Mouse (Mus musculus) mesoderm, embryonic 11.5 days (tissue): ENCODE measurements at regions not wholly inside any gene's neighbourhood (a gene's known extent, or its start where the extent isn't known, plus 50 kb on each side); places are given as distances from the start of the nearest gene placed in this dataset.
A peak's percentile ranks its signal among the peaks of the same experiment; 100 is the strongest.
"Not testable (repeated sequence)": the region's sequence is repeated elsewhere in the genome, so short reads cannot be mapped to it uniquely, and the experiment has no call there.

ENCODE experiments used
- DNase-seq: peaks from one replicate; pipeline ENCODE4 v3.0.0-alpha.2; 2012; ENCODE audit warnings: low read depth, low spot score

DNA sequence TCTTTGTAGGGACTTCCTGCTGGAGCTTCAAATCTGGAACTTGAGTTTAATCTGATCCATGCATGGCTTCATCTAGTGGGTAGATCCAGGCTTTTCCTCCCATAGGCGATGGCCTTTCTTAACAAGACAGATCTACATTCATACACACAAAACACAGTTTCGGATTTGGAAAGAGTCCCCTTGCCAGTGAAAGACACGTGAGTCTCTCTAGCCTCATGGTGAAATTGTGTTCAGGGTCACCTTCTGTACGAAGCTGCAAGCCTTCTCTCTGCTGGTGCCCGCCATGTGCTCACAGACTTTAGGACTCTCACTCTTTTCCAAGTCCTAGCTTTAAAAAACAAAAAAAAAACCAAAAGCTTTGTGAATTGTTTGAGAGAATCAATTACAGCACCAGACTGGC is 51.4 kb upstream of the Dlx2 start:
- no peak for DNase-seq

- no peak for DNase-seq
Measured at GRCm38 (mm10) chr2:71598368-71598767, 51.8 kb upstream of the Dlx2 start.

DNA sequence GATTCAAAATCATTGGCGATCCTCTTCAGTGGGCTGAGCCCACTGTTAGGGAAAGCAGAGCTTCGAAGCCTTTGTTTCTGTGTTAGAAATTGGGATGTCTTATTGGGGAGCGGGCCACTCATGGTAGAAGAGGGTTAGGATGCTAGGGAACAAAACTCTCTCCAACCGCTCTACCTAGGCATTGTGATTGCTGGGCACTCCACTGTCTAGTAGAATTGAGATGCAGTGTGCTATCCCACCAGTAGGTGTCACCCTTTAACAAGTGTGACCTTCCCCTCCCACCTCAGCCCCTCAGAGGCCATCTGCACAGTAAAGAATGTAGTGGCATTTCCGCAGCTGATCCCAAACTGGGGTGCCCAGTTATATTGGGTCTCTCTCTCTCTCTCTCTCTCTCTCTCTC is 52.2 kb upstream of the Dlx2 start:
- DNase-seq = peak; percentile 90

- no peak for DNase-seq
Measured at GRCm38 (mm10) chr2:71600213-71600612, 53.7 kb upstream of the Dlx2 start.

- DNase-seq = no peak
Measured at GRCm38 (mm10) chr2:71600999-71601398, 54.4 kb upstream of the Dlx2 start.

- DNase-seq = not testable (repeated sequence)
Measured at GRCm38 (mm10) chr2:71603796-71604195, 57.2 kb upstream of the Dlx2 start.

GRCm38 (mm10) chr2:71605606-71606005 is 59.1 kb upstream of the Dlx2 start:
- DNase-seq = no peak

DNA sequence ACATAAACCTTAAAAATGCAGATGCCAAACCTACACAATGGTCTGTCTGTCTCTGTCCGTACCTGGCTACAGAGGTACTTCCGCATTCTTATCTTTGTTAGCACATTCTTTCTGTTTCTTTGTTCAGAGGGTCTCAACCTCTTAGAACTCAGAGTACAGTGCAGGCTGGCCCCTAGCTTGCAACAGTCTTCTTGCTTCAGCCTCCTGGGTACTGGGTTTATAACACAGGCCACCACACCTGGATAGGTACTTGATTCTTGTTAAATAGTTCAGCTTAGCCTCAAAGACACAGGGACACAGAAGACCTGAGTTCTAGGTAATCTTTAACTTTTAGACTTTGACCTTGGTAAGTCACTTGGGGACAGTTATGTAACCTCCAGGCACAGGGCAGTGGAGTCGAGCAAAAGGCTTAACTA is 60.5 kb upstream of the Dlx2 start:
- no peak for DNase-seq

GRCm38 (mm10) chr2:71613216-71613615 is 66.7 kb upstream of the Dlx2 start:
- no peak for DNase-seq

GRCm38 (mm10) chr2:71616526-71616925 is 70.0 kb upstream of the Dlx2 start:
- no peak for DNase-seq

GRCm38 (mm10) chr2:71621458-71621857 is 74.9 kb upstream of the Dlx2 start:
- no peak for DNase-seq

GRCm38 (mm10) chr2:71622532-71623099 is 76.1 kb upstream of the Dlx2 start:
- DNase-seq = no peak

GRCm38 (mm10) chr2:71623134-71623533 is 76.6 kb upstream of the Dlx2 start:
- no peak for DNase-seq

DNA sequence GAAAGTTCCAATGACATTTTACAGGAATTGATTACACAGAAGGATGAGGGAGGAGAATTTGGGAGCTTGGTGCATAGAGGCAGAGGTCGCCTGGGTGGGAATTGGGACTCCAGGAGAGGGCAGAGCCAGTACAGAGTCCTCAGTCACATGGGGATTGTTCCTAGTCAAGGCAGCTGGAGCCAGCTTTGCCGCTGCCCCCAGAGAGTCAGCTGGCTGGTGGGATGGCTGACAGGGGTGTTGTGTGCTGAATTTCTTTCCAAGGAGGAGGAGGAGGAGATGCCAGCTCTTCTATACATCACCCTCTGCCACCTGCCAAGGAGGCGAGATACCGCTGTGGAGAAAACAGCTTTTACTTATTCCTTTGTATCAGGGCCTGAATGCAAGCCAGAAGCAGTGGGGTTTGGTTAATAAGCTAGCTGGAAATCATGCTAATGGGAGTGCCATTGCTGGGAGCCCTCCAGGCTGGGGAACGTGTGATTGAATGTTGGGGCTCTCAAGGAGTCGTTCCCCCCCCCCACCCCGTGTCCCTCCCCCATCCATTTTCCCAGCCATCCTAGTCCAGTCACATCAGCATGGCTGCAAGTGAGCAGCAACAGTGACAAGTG is 78.8 kb upstream of the Dlx2 start:
- no peak for DNase-seq

DNA sequence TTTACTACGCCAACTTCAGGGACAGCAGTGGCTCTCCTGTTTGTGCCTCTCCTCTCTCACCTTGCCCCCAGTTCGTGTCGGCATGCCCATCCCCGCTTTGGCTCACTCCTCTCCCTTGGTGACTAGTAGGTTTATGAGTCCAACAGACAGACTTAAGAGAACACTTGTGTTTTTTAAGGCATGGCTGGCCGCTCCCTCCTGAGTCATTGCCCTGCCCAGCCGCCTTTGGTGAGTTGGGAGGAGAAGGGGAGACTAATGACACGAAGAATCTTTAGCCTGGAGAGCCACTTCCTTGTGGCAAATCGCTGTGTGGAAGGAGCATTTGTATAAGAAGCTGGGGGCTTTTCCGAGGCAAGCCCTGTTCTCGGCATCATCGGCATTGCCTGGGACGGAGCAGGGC is 79.8 kb upstream of the Dlx2 start:
- no peak for DNase-seq

DNA sequence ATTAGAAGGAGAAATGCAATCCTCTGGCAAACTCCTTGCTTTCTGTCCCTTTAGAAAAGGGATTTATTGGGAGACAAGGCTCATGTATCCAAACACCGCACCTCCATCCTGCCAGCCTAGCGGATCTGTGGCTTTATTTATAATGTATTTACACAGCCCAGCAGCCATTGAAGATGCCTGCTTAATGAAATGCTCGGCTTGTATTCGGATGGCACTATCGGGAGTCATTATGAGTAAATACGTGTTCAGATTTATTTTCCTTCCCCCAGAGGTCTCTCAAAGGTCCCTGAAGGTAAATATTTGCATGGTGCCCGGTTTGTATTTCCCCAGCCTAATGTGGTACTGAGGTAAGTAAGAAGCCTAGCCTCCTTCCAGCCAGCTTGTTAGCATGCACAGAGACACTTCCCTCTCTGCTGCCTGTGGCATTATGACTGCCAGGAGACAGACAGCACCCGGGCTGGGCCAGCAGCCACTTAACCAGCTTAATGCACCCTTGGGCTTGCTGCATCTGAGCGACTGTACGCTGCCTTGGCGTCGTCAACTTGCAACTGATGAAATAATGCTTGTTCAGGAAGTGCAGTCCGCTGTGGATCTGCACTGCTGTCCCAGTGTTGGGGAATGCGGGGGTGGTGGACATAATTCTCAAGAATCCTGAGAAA is 80.7 kb upstream of the Dlx2 start:
- peak; percentile 37 for DNase-seq

GRCm38 (mm10) chr2:71628821-71629220 is 82.3 kb upstream of the Dlx2 start:
- peak; percentile 37 for DNase-seq

GRCm38 (mm10) chr2:71629301-71630142 is 83.0 kb upstream of the Dlx2 start:
- DNase-seq = peak; percentile 65

DNA sequence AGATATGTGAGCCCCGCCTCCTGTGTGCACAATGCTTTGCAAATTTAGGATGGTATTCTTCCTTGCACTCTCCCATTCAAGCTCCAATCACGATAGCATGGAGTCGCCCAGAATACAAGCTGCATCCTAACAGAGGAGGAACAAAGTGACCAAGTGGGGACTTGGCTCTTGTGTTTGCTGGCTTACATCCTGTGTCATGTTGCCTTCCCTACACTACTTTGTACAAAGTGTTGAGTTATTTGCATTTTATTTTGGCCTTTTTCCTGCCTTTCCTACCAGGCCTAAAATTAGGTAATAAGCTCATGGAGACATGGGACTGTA is 83.5 kb upstream of the Dlx2 start:
- DNase-seq = no peak

DNA sequence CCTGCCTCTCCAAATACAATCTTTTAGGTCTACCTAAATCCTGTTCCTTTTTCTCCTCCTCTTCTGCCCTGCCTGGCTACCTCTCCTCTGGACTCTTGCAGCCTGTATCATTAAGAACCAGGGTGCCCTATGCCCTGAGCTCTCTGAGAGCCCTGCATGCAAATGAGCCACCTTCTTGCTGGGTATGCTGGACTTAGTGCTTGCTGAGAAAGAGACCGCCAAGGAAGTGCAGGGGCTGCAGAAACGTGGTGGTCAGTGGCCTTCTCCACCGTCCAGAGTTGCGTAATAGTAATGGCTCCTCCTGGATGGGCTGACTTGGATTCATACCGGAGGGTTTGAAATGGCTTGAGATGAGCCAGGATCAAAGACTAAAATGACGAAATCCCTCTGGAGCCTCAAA is 86.9 kb upstream of the Dlx2 start:
- DNase-seq = no peak

DNA sequence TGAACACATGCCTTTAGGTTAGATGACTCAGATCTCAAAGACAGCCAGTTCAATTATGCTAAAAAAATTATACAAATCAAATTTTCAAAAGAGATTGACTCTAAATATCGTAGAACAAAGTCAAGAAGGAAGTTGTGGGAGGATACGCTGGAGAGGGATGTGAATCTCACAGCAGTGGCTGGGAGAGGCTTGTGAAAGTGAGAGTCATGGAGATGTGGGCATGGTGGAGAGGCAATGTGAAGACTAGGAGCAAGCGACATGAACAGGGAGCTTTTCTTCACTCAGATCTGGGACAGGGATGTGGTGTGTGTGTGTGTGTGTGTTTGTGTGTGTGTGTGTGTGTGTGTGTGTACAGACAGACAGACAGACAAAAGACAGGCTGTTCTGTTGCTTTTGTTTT is 87.9 kb upstream of the Dlx2 start:
- DNase-seq = no peak

DNA sequence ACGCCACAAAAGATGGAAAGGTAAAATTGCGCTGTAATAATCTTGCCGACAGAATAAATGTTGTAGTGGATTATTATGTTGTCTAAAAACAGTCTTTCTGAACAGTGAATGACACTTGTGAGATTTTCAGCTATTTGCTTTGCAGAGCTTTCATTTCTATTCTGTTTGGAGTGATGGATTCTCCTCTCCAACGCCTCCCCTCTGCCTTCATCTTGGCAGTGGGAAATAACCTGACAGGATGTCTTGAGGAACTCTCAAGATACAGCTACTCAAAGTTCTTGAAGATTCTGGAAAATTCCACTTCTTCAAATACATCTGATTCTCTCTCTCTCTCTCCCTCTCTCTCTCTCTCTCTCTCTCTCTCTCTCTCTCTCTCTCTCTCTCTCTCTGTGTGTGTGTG is 89.6 kb upstream of the Dlx2 start:
- no peak for DNase-seq

GRCm38 (mm10) chr2:71636590-71636989 is 90.0 kb upstream of the Dlx2 start:
- DNase-seq = peak; percentile 37
